Mouse (Mus musculus): ENCODE data around the gene Vmn1r195. TPM values are rescaled to one million over a fixed set of nuclear protein-coding genes. Genes with fewer than 3 reads are reported as not detected.

The Vmn1r195 gene
- polyA plus RNA-seq, 1 experiment from 2014 or later, result not detected

GRCm38 (mm10) chr13:22317366-22317765, 47.0 kb downstream of the Vmn1r195 start:
- ATAC-seq (ENCODE audit: insufficient read depth) (no peak), DNase-seq (no peak)
- Histone ChIP-seq H3K9ac (no peak overlapping the region), H3K9me3 (ENCODE audit: low read depth, low read length) (no peaks in the 10 kb centered on the region), H3K27ac (ENCODE audit: low read depth) (no peak overlapping the region), H3K27me3 (ENCODE audit: insufficient read depth, low read length) (no peaks in the 10 kb centered on the region), H3K4me3 (ENCODE audit: low read depth, low read length) (no peak overlapping the region), H3K4me2 (no peak overlapping the region), H3K4me1 (ENCODE audit: insufficient read depth) (no peaks in the 10 kb centered on the region), H3K36me3 (ENCODE audit: insufficient read depth) (no peaks in the 10 kb centered on the region)
- 68% methylated on average over 2 of the region's 2 CpGs for WGBS
- no peak for TF ChIP-seq CTCF (IDR thresholded peaks at IDR 0.05; ENCODE audit: low read depth)

DNA sequence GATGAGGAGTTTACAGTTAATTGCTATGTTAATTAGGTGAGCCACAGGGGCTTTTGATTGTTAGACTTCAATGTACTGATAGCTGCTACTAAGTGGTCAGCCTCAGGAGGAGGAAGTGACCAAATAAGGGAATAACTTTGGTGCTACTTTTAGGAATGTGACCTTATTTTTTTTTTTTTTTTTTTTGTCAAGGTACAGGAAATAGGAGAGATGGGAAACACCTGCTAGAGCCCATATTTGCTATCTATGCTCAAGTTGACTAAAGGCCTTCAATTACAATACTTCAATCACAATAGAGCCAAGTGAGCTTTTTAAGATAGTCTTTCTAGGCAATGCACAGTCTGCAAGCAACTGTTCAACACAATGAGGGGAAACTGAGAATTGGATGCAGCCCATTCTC, 49.8 kb downstream of the Vmn1r195 start:
- Histone ChIP-seq H3K9me3 (ENCODE audit: low read depth, low read length) (no peaks in the 10 kb centered on the region), H3K27ac (ENCODE audit: low read depth) (no peak overlapping the region), H3K9ac (no peak overlapping the region), H3K27me3 (ENCODE audit: insufficient read depth, low read length) (no peaks in the 10 kb centered on the region), H3K36me3 (ENCODE audit: insufficient read depth) (no peaks in the 10 kb centered on the region), H3K4me1 (ENCODE audit: insufficient read depth) (no peaks in the 10 kb centered on the region), H3K4me3 (ENCODE audit: low read depth, low read length) (no peak overlapping the region), H3K4me2 (no peak overlapping the region)
- ATAC-seq (ENCODE audit: insufficient read depth), result no peak
- DNase-seq, result no peak
- no peak for TF ChIP-seq CTCF (IDR thresholded peaks at IDR 0.05; ENCODE audit: low read depth)

DNA sequence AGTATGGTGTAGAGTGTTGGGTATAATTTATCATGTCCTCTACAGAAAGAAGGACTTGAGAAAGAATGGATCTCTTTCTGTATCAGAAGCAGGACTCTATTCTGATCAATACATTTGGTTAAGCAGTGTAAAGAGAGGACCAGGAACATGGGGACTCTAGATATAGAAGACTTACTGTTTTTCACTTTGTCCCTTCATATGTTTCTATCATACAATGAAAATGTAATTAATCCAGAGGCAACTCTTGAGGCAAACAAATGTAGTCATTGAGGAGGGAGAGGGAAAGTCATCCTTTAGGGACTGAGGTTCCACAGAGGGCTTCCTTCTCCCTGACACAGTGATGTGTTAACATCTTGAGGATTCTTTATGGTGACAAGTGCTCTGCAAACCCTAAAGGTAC, 54.0 kb downstream of the Vmn1r195 start, which contains the start of gene Vmn1r197:
Gene Vmn1r197 (plus strand): TSS at position 301 of the 400 bp plus-strand sequence.
- Histone ChIP-seq H3K27ac (ENCODE audit: low read depth) (no peak within 1 kb of the TSS), H3K4me1 (ENCODE audit: insufficient read depth) (no peaks in the 10 kb centered on the region), H3K4me2 (no peak within 1 kb of the TSS), H3K9ac (no peak within 1 kb of the TSS), H3K4me3 (ENCODE audit: low read depth, low read length) (no peak within 1 kb of the TSS), H3K36me3 (ENCODE audit: insufficient read depth) (no peaks in the 10 kb centered on the region), H3K9me3 (ENCODE audit: low read depth, low read length) (no peaks in the 10 kb centered on the region), H3K27me3 (ENCODE audit: insufficient read depth, low read length) (no peaks in the 10 kb centered on the region)
- no peak for TF ChIP-seq CTCF (IDR thresholded peaks at IDR 0.05; ENCODE audit: low read depth)
- DNase-seq (no peak), ATAC-seq (ENCODE audit: insufficient read depth) (no peak)

Other genes with a start within 250 kb of the Vmn1r195 start
- 21.2 and 21.6 TPM in 2 replicates for gene Hist1h2ah, start 235.0 kb upstream of the Vmn1r195 start, polyA plus RNA-seq (2014; fragmentation: Nextera tagmentation; extraction: Ambion mirVana)
- 8.6 and 11.7 TPM in 2 replicates for gene Hist1h2bk, start 234.7 kb upstream of the Vmn1r195 start, polyA plus RNA-seq (2014; fragmentation: Nextera tagmentation; extraction: Ambion mirVana)
- gene Hist1h4i, start 229.2 kb upstream of the Vmn1r195 start, polyA plus RNA-seq (2014; fragmentation: Nextera tagmentation; extraction: Ambion mirVana), result 26.4 and 26.7 TPM in 2 replicates
- gene Hist1h2ag, start 227.6 kb upstream of the Vmn1r195 start, polyA plus RNA-seq (2014; fragmentation: Nextera tagmentation; extraction: Ambion mirVana), result 71.0 and 82.2 TPM in 2 replicates
- 15.8 and 16.9 TPM in 2 replicates for gene Hist1h2bj, start 227.3 kb upstream of the Vmn1r195 start, polyA plus RNA-seq (2014; fragmentation: Nextera tagmentation; extraction: Ambion mirVana)
- gene Vmn1r188, start 186.1 kb upstream of the Vmn1r195 start, polyA plus RNA-seq (2014; fragmentation: Nextera tagmentation; extraction: Ambion mirVana), result not detected in 2 replicates
- not detected in 2 replicates for gene Vmn1r189, start 164.7 kb upstream of the Vmn1r195 start, polyA plus RNA-seq (2014; fragmentation: Nextera tagmentation; extraction: Ambion mirVana)
- gene Vmn1r191, start 86.6 kb upstream of the Vmn1r195 start, polyA plus RNA-seq (2014; fragmentation: Nextera tagmentation; extraction: Ambion mirVana), result not detected in 2 replicates
- gene Vmn1r192, start 79.4 kb upstream of the Vmn1r195 start, polyA plus RNA-seq (2014; fragmentation: Nextera tagmentation; extraction: Ambion mirVana), result not detected in 2 replicates
- not detected in 2 replicates for gene Vmn1r193, start 47.4 kb upstream of the Vmn1r195 start, polyA plus RNA-seq (2014; fragmentation: Nextera tagmentation; extraction: Ambion mirVana)
- not detected in 2 replicates for gene Vmn1r194, start 26.3 kb upstream of the Vmn1r195 start, polyA plus RNA-seq (2014; fragmentation: Nextera tagmentation; extraction: Ambion mirVana)
- not detected in 2 replicates for gene Vmn1r196, start 19.4 kb downstream of the Vmn1r195 start, polyA plus RNA-seq (2014; fragmentation: Nextera tagmentation; extraction: Ambion mirVana)
- gene Vmn1r197, start 54.1 kb downstream of the Vmn1r195 start, polyA plus RNA-seq (2014; fragmentation: Nextera tagmentation; extraction: Ambion mirVana), result not detected in 2 replicates
- gene Vmn1r198, start 79.8 kb downstream of the Vmn1r195 start, polyA plus RNA-seq (2014; fragmentation: Nextera tagmentation; extraction: Ambion mirVana), result not detected in 2 replicates
- not detected in 2 replicates for gene Vmn1r199, start 109.3 kb downstream of the Vmn1r195 start, polyA plus RNA-seq (2014; fragmentation: Nextera tagmentation; extraction: Ambion mirVana)
- gene Vmn1r200, start 119.9 kb downstream of the Vmn1r195 start, polyA plus RNA-seq (2014; fragmentation: Nextera tagmentation; extraction: Ambion mirVana), result not detected in 2 replicates
- not detected in 2 replicates for gene Vmn1r201, start 201.4 kb downstream of the Vmn1r195 start, polyA plus RNA-seq (2014; fragmentation: Nextera tagmentation; extraction: Ambion mirVana)
- gene Vmn1r202, start 234.9 kb downstream of the Vmn1r195 start, polyA plus RNA-seq (2014; fragmentation: Nextera tagmentation; extraction: Ambion mirVana), result not detected in 2 replicates
- 0.03 TPM in 1 of 2 replicates, not detected in the other for gene Vmn1r203, start 247.6 kb downstream of the Vmn1r195 start, polyA plus RNA-seq (2014; fragmentation: Nextera tagmentation; extraction: Ambion mirVana)